Mouse (Mus musculus) MEL (cell line): ENCODE results near the gene Stn1. TPM values are rescaled to one million over a fixed set of nuclear protein-coding genes. Genes with fewer than 3 reads are reported as not detected.

Source experiments
- DNase-seq: peaks from one replicate; pipeline ENCODE4 v3.0.0; 2011; ENCODE audit warnings: low read depth, low spot score
- H3K27ac ChIP-seq: 2 replicates; pipeline ENCODE4 v1.5.1; 2012; ENCODE audit warnings: low read depth, mild to moderate bottlenecking, control low read depth, low read length, moderate library complexity; ENCODE audit not compliant: control insufficient read depth
- H3K27me3 ChIP-seq, 2 experiments: fragments of 150-350 bp in 1 of 2; sonication (generic) in 1 of 2; 2 replicates each; pipeline ENCODE4 v1.6.1; 2012; ENCODE audit warnings: low read length in 2 of 2, mild to moderate bottlenecking in 2 of 2, improper control_type of control experiment in 1 of 2, moderate library complexity in 1 of 2; ENCODE audit not compliant: insufficient read depth in 2 of 2, control insufficient read depth in 1 of 2
- H3K36me3 ChIP-seq, 2 experiments: 2 replicates each; pipeline ENCODE4 v1.6.1; 2012 to 2014; ENCODE audit warnings: low read length in 2 of 2, improper control_type of control experiment in 1 of 2, inconsistent platforms in 1 of 2, mild to moderate bottlenecking in 1 of 2; ENCODE audit not compliant: insufficient read depth in 2 of 2, control insufficient read depth in 1 of 2
- H3K4me1 ChIP-seq, 2 experiments: fragments of 150-350 bp in 1 of 2; sonication (generic) in 1 of 2; 2 replicates each; pipeline ENCODE4 v1.6.1; 2012; ENCODE audit warnings: low read length in 2 of 2, improper control_type of control experiment in 1 of 2, mild to moderate bottlenecking in 1 of 2; ENCODE audit not compliant: insufficient read depth in 2 of 2, control insufficient read depth in 1 of 2
- H3K4me3 ChIP-seq, 2 experiments: fragments of 150-350 bp in 1 of 2; sonication (generic) in 1 of 2; 2 replicates each; pipeline ENCODE4 v1.5.1; 2012; ENCODE audit warnings: low read depth in 2 of 2, low read length in 2 of 2, mild to moderate bottlenecking in 2 of 2, moderate library complexity in 2 of 2, control low read depth in 1 of 2, improper control_type of control experiment in 1 of 2; ENCODE audit not compliant: control insufficient read depth in 1 of 2, insufficient read depth in 1 of 2
- H3K79me2 ChIP-seq: 2 replicates; pipeline ENCODE4 v1.6.1; 2012; ENCODE audit warnings: mild to moderate bottlenecking, low read length, moderate library complexity; ENCODE audit not compliant: control insufficient read depth, poor library complexity, insufficient read depth
- H3K9ac ChIP-seq: 2 replicates; pipeline ENCODE4 v1.6.1; 2012; ENCODE audit warnings: low read depth, mild to moderate bottlenecking, control low read depth, low read length, moderate library complexity; ENCODE audit not compliant: control insufficient read depth, poor library complexity, severe bottlenecking
- H3K9me3 ChIP-seq: fragments of 150-350 bp; sonication (generic); replicated peaks from 2 replicates; pipeline ENCODE4 v1.6.1; 2012; ENCODE audit warnings: mild to moderate bottlenecking, low read length, improper control_type of control experiment, moderate library complexity; ENCODE audit not compliant: insufficient read depth
- BHLHE40 ChIP-seq: IDR thresholded peaks from 2 replicates; pipeline ENCODE4 v1.6.1; 2012; ENCODE audit warnings: low read depth, mild to moderate bottlenecking, inconsistent platforms, low read length, improper control_type of control experiment, borderline replicate concordance
- CHD1 ChIP-seq: IDR thresholded peaks from 2 replicates; pipeline ENCODE4 v1.6.1; 2012; ENCODE audit warnings: low read depth, mild to moderate bottlenecking, inconsistent platforms, low read length, improper control_type of control experiment
- CTCF ChIP-seq, 3 experiments: IDR thresholded peaks in 2 of 3; conservative IDR thresholded peaks in 1 of 3; 2 replicates each; pipeline ENCODE4 v1.5.1; 2011 to 2012; ENCODE audit warnings: low read length in 3 of 3, low read depth in 2 of 3, mild to moderate bottlenecking in 2 of 3, improper control_type of control experiment in 1 of 3, inconsistent platforms in 1 of 3, mixed read lengths in 1 of 3, moderate library complexity in 1 of 3; ENCODE audit not compliant: control insufficient read depth in 1 of 3, insufficient read depth in 1 of 3, poor library complexity in 1 of 3, severe bottlenecking in 1 of 3
- E2F4 ChIP-seq: IDR thresholded peaks from 2 replicates; pipeline ENCODE4 v1.6.1; 2011; ENCODE audit warnings: low read depth, low read length, improper control_type of control experiment, borderline replicate concordance
- EP300 ChIP-seq, 2 experiments: IDR thresholded peaks; 2 replicates each; pipeline ENCODE4 v1.6.1; 2011; ENCODE audit warnings: improper control_type of control experiment in 2 of 2, low read length in 2 of 2, low read depth in 1 of 2, mild to moderate bottlenecking in 1 of 2
- ETS1 ChIP-seq: IDR thresholded peaks from 2 replicates; pipeline ENCODE4 v1.6.1; 2012; ENCODE audit warnings: low read depth, mild to moderate bottlenecking, inconsistent platforms, low read length, improper control_type of control experiment, moderate library complexity
- GABPA ChIP-seq: IDR thresholded peaks from 2 replicates; pipeline ENCODE4 v1.6.1; 2012; ENCODE audit warnings: low read depth, mild to moderate bottlenecking, inconsistent platforms, low read length, improper control_type of control experiment, moderate library complexity
- GATA1 ChIP-seq: IDR thresholded peaks from 2 replicates; pipeline ENCODE4 v1.6.1; 2011; ENCODE audit warnings: low read depth, low read length, improper control_type of control experiment
- HCFC1 ChIP-seq: IDR thresholded peaks from 2 replicates; pipeline ENCODE4 v1.6.1; 2012; ENCODE audit warnings: low read depth, mild to moderate bottlenecking, inconsistent platforms, low read length, improper control_type of control experiment, moderate library complexity
- KAT2A ChIP-seq: conservative IDR thresholded peaks from 2 replicates; pipeline ENCODE4 v1.6.1; 2012; ENCODE audit warnings: low read depth, low read length, improper control_type of control experiment, inconsistent platforms
- MEF2A ChIP-seq: IDR thresholded peaks from 2 replicates; pipeline ENCODE4 v1.6.1; 2014; ENCODE audit warnings: low read depth, mild to moderate bottlenecking, inconsistent platforms, low read length, improper control_type of control experiment; ENCODE audit not compliant: poor library complexity, insufficient replicate concordance, severe bottlenecking; ENCODE audit errors: extremely low read depth
- MXI1 ChIP-seq: IDR thresholded peaks from 2 replicates; pipeline ENCODE4 v1.6.1; 2011; ENCODE audit warnings: mild to moderate bottlenecking, low read depth, low read length, improper control_type of control experiment
- NELFE ChIP-seq: IDR thresholded peaks from 2 replicates; pipeline ENCODE4 v1.6.1; 2011; ENCODE audit warnings: low read depth, low read length, improper control_type of control experiment
- NRF1 ChIP-seq: IDR thresholded peaks from 2 replicates; pipeline ENCODE4 v1.6.1; 2014; ENCODE audit warnings: low read depth, mild to moderate bottlenecking, inconsistent platforms, low read length, improper control_type of control experiment, moderate library complexity; ENCODE audit not compliant: poor library complexity, insufficient read depth, severe bottlenecking
- POLR2A ChIP-seq, 2 experiments: IDR thresholded peaks; 2 replicates each; pipeline ENCODE4 v1.6.1; 2011 to 2012; ENCODE audit warnings: low read length in 2 of 2, mild to moderate bottlenecking in 2 of 2, control low read depth in 1 of 2, improper control_type of control experiment in 1 of 2, low read depth in 1 of 2, moderate library complexity in 1 of 2; ENCODE audit not compliant: control insufficient read depth in 1 of 2, insufficient read depth in 1 of 2, poor library complexity in 1 of 2
- RAD21 ChIP-seq: IDR thresholded peaks from 2 replicates; pipeline ENCODE4 v1.6.1; 2011; ENCODE audit warnings: mild to moderate bottlenecking, low read depth, low read length, improper control_type of control experiment
- SIN3A ChIP-seq: IDR thresholded peaks from 2 replicates; pipeline ENCODE4 v1.6.1; 2012; ENCODE audit warnings: low read length, improper control_type of control experiment, inconsistent platforms
- TAL1 ChIP-seq: IDR thresholded peaks from 2 replicates; pipeline ENCODE4 v1.6.1; 2012; ENCODE audit warnings: mild to moderate bottlenecking, inconsistent platforms, low read length, moderate library complexity, mixed read lengths
- ZMIZ1 ChIP-seq: IDR thresholded peaks from 2 replicates; pipeline ENCODE4 v1.6.1; 2012; ENCODE audit warnings: low read depth, mild to moderate bottlenecking, inconsistent platforms, low read length, improper control_type of control experiment, moderate library complexity
- ZNF384 ChIP-seq: IDR thresholded peaks from 2 replicates; pipeline ENCODE4 v1.6.1; 2012; ENCODE audit warnings: low read depth, mild to moderate bottlenecking, inconsistent platforms, low read length, improper control_type of control experiment
- polyA plus RNA-seq, 2 experiments: library from polyadenylated mRNA; stranded (reverse) in 1 of 2; unstranded in 1 of 2; fragments of >175 nt in 1 of 2; fragments of >200 nt in 1 of 2; gene quantifications; 2 replicates each; pipeline versions ENCODE4 v1.2.1 to v1.2.4; 2012; ENCODE audit warnings: low replicate concordance in 2 of 2, low read depth in 1 of 2; ENCODE audit not compliant: insufficient read length in 2 of 2, insufficient read depth in 1 of 2, missing spikeins in 1 of 2
- total RNA-seq: library from RNA; depleted of rRNA; stranded (reverse); fragments of 300-350 nt; gene quantifications from 2 replicates; pipeline ENCODE4 v1.2.3, GENCODE M21; 2012

Stn1 gene
- total and polyA plus RNA-seq, 3 experiments: 9.7 to 13.6 TPM; not detected in 1

DNA sequence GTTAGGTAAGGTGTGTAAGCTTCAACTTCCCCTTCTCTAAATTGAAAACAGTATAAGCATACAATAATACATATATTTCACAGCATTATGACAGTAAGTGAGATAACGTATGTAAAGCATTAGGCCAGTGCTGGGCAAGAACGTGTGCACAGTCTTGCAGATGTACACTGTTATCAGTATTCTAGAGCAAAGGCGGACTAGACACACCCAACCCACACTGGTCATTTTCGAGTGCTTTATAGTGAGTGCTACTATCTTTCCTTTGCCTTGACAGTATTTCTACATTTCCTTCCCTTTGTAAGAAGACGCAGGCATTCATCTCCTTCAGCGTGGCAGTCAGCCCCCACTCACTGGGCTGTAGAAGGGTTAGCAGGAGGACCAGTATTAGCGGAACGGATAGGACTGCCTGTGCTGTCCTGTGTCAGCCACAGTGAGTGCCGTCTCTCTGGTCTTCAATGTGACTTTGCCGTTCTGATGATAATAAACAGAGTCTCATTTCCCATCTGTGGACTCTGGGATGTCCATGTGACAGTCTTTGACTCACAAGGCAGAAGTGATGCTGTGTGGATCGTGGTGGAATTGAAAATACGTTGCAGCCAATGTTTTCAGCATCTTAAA, 23.3 kb upstream of the Stn1 start:
- Histone ChIP-seq H3K9me3 (no peaks in the 10 kb centered on the region), H3K4me1 (no peaks in the 10 kb centered on the region), H3K9ac (no peak overlapping the region), H3K4me3 (no peak overlapping the region), H3K27me3 (no peaks in the 10 kb centered on the region), H3K27ac (no peak overlapping the region), H3K79me2 (no peaks in the 10 kb centered on the region), H3K36me3 (no peaks in the 10 kb centered on the region)
- DNase-seq: peak; percentile 47
- TF ChIP-seq EP300 (IDR thresholded peaks at IDR 0.05; ENCODE audit: low read depth in 1 of 2, low read length in 2 of 2) (0 out of 4 replicates have a peak, but pooled peaks of 1 of the 2 experiments have one; percentile 8), GATA1 (0 out of 2 replicates have a peak, but pooled peaks have one; percentile 10), BHLHE40 (no peak)

DNA sequence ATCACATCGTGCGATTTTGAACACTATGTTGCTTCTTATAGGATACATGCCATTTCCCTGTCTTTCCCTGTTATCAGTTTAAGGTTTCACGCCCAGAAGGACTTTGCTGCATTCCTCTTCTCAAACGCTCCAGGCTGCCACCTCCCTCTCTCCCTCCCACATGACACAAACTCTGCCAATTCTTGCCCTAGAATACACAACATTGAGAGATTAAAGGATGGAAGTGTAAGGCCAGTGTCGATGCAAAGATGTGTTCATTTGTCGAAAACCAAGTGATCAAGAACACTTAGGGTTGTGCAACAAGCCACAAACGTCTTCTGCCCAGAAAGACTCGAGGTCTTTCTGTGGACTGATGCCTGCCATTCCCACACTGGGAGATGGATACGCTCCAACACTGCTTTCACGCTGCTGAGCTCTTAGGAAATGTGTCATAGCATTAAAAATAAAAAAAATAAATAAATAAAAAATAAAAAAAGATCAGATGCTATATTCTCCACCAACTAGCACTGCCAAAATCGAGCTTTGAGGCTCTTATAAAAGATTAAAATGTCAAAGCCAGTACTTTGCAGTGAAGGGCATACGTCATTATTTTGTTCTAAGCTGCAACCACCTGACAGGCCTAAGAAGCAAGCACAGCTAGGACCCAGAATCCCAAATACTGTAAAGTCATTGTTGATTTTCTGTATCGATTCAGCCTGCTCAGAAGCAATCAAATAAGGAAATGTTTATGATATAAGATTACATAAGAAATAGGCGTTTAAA, 22.6 kb upstream of the Stn1 start:
- Histone ChIP-seq H3K9me3 (no peaks in the 10 kb centered on the region), H3K4me3 (no peak overlapping the region), H3K36me3 (no peaks in the 10 kb centered on the region), H3K9ac (no peak overlapping the region), H3K27ac (no peak overlapping the region), H3K27me3 (no peaks in the 10 kb centered on the region), H3K4me1 (no peaks in the 10 kb centered on the region)
- no peak for DNase-seq
- no peak for TF ChIP-seq TAL1
- no peak for TF ChIP-seq KAT2A
- no peak for TF ChIP-seq NELFE
- no peak for TF ChIP-seq RAD21
- no peak for TF ChIP-seq CHD1
- no peak for TF ChIP-seq MEF2A
- TF ChIP-seq E2F4: no peak
- TF ChIP-seq MXI1: no peak
- no peak for TF ChIP-seq SIN3A
- no peak for TF ChIP-seq HCFC1
- TF ChIP-seq ZNF384: no peak
- no peak for TF ChIP-seq NRF1
- no peak for TF ChIP-seq GABPA
- TF ChIP-seq ETS1: no peak
- no peak for TF ChIP-seq POLR2A (IDR thresholded peaks at IDR 0.05; ENCODE audit: control insufficient read depth in 1 of 2, insufficient read depth in 1 of 2, low read depth in 1 of 2, low read length in 2 of 2, poor library complexity in 1 of 2)
- no peak for TF ChIP-seq CTCF (IDR thresholded peaks at IDR 0.05 in 2 of 3, conservative IDR thresholded peaks at IDR 0.05 in 1 of 3; ENCODE audit: control insufficient read depth in 1 of 3, insufficient read depth in 1 of 3, low read depth in 2 of 3, low read length in 3 of 3, poor library complexity in 1 of 3, severe bottlenecking in 1 of 3)
- TF ChIP-seq EP300 (IDR thresholded peaks at IDR 0.05; ENCODE audit: low read depth in 1 of 2, low read length in 2 of 2): no peak
- no peak for TF ChIP-seq ZMIZ1
- TF ChIP-seq, all 39 proteins: peak for 0
- no peaks in the 10 kb centered on the region for H3K79me2 ChIP-seq
